Mouse (Mus musculus) MEL (cell line): ENCODE data around the gene Slc29a4.

Source experiments
- CTCF ChIP-seq, 3 experiments: IDR thresholded peaks in 2 of 3; conservative IDR thresholded peaks in 1 of 3; 2 replicates each; pipeline ENCODE4 v1.5.1; 2011 to 2012; ENCODE audit warnings: low read length in 3 of 3, low read depth in 2 of 3, mild to moderate bottlenecking in 2 of 3, improper control_type of control experiment in 1 of 3, inconsistent platforms in 1 of 3, mixed read lengths in 1 of 3, moderate library complexity in 1 of 3; ENCODE audit not compliant: control insufficient read depth in 1 of 3, insufficient read depth in 1 of 3, poor library complexity in 1 of 3, severe bottlenecking in 1 of 3
- ELF1 ChIP-seq: IDR thresholded peaks from 2 replicates; pipeline ENCODE4 v1.6.1; 2014; ENCODE audit warnings: low read depth, mild to moderate bottlenecking, inconsistent platforms, low read length, improper control_type of control experiment, moderate library complexity
- EP300 ChIP-seq, 2 experiments: IDR thresholded peaks; 2 replicates each; pipeline ENCODE4 v1.6.1; 2011; ENCODE audit warnings: improper control_type of control experiment in 2 of 2, low read length in 2 of 2, low read depth in 1 of 2, mild to moderate bottlenecking in 1 of 2
- GABPA ChIP-seq: IDR thresholded peaks from 2 replicates; pipeline ENCODE4 v1.6.1; 2012; ENCODE audit warnings: low read depth, mild to moderate bottlenecking, inconsistent platforms, low read length, improper control_type of control experiment, moderate library complexity
- HCFC1 ChIP-seq: IDR thresholded peaks from 2 replicates; pipeline ENCODE4 v1.6.1; 2012; ENCODE audit warnings: low read depth, mild to moderate bottlenecking, inconsistent platforms, low read length, improper control_type of control experiment, moderate library complexity
- MAX ChIP-seq: IDR thresholded peaks from 2 replicates; pipeline ENCODE4 v1.6.1; 2011; ENCODE audit warnings: low read length, improper control_type of control experiment
- MYB ChIP-seq: IDR thresholded peaks from 2 replicates; pipeline ENCODE4 v1.6.1; 2011; ENCODE audit warnings: mild to moderate bottlenecking, low read depth, low read length, improper control_type of control experiment
- NRF1 ChIP-seq: IDR thresholded peaks from 2 replicates; pipeline ENCODE4 v1.6.1; 2014; ENCODE audit warnings: low read depth, mild to moderate bottlenecking, inconsistent platforms, low read length, improper control_type of control experiment, moderate library complexity; ENCODE audit not compliant: poor library complexity, insufficient read depth, severe bottlenecking
- POLR2A ChIP-seq, 2 experiments: IDR thresholded peaks; 2 replicates each; pipeline ENCODE4 v1.6.1; 2011 to 2012; ENCODE audit warnings: low read length in 2 of 2, mild to moderate bottlenecking in 2 of 2, control low read depth in 1 of 2, improper control_type of control experiment in 1 of 2, low read depth in 1 of 2, moderate library complexity in 1 of 2; ENCODE audit not compliant: control insufficient read depth in 1 of 2, insufficient read depth in 1 of 2, poor library complexity in 1 of 2
- TAL1 ChIP-seq: IDR thresholded peaks from 2 replicates; pipeline ENCODE4 v1.6.1; 2012; ENCODE audit warnings: mild to moderate bottlenecking, inconsistent platforms, low read length, moderate library complexity, mixed read lengths
- ZMIZ1 ChIP-seq: IDR thresholded peaks from 2 replicates; pipeline ENCODE4 v1.6.1; 2012; ENCODE audit warnings: low read depth, mild to moderate bottlenecking, inconsistent platforms, low read length, improper control_type of control experiment, moderate library complexity

DNA sequence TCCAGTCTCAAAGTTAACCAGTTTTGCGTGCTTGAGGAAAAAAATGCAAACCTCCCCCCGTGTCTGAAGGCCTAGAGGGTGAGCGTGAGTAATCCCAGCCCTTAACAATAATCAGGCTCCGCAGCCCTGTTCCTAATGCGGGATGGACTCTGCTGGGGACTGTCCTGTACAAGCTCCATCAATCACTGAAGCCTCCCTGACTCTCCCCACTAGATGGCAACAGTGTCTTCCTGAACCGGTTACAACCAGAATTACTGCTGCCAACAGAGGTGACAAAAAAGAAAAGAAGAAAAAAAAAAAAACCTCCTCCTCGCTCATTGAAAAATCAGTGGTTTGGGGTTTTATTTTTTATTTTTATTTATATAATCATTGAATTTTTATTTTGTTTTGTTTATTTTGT is 75.6 kb downstream of the Slc29a4 start:
- TF ChIP-seq GABPA, result no peak
- TF ChIP-seq POLR2A (IDR thresholded peaks at IDR 0.05; ENCODE audit: control insufficient read depth in 1 of 2, insufficient read depth in 1 of 2, low read depth in 1 of 2, low read length in 2 of 2, poor library complexity in 1 of 2), result no peak
- no peak for TF ChIP-seq ZMIZ1
- TF ChIP-seq CTCF (IDR thresholded peaks at IDR 0.05 in 2 of 3, conservative IDR thresholded peaks at IDR 0.05 in 1 of 3; ENCODE audit: control insufficient read depth in 1 of 3, insufficient read depth in 1 of 3, low read depth in 2 of 3, low read length in 3 of 3, poor library complexity in 1 of 3, severe bottlenecking in 1 of 3), result peak; percentile 37 to 83 (median 64); a peak in 5 of 6 replicates
- TF ChIP-seq TAL1, result no peak
- TF ChIP-seq NRF1, result no peak
- no peak for TF ChIP-seq ELF1
- TF ChIP-seq MYB, result no peak
- no peak for TF ChIP-seq EP300 (IDR thresholded peaks at IDR 0.05; ENCODE audit: low read depth in 1 of 2, low read length in 2 of 2)
- TF ChIP-seq MAX, result no peak
- TF ChIP-seq HCFC1, result no peak
